Mouse (Mus musculus) cerebellum, adult 2 months (tissue): Measurements from ENCODE around the gene Trim2.

Experiments used
- CTCF ChIP-seq: fragments of 200-500 bp; IDR thresholded peaks from 2 replicates; pipeline ENCODE4 v1.5.1; 2011; ENCODE audit warnings: low read depth, mild to moderate bottlenecking, control low read depth, low read length, moderate library complexity, borderline replicate concordance; ENCODE audit not compliant: insufficient read depth
- POLR2A ChIP-seq: fragments of 200-500 bp; IDR thresholded peaks from 2 replicates; pipeline ENCODE4 v1.6.1; 2011; ENCODE audit warnings: low read length, control low read depth, borderline replicate concordance; ENCODE audit not compliant: insufficient read depth

DNA sequence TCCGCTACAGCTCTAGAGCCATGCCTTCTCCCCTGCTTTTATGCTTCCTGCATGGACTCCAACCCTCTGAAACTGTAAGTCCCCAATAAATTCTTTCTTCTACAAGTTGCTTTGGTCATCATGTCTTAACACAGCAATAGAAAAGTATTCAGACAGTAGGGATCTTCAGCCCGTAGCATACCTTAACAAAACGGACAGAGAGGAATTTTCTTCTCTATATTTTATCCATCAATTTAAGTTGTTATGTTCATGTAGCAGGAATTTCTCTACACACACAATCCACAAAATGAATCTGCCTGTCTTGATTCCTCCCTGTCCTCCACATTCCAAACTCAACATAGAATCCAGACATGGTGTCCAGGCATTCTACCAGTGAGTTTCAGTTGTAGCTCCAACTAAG lies at the start of gene Trim2:
- TF ChIP-seq CTCF (no peak), POLR2A (no peak)
